Mouse (Mus musculus) cerebellum, adult 9-10 months (tissue): Measurements from ENCODE around the gene Phykpl.
"Not testable (repeated sequence)": the region's sequence is repeated elsewhere in the genome, so short reads cannot be mapped to it uniquely, and the experiment has no call there.

ENCODE experiments used
- DNase-seq: peaks from one replicate; pipeline ENCODE4 v3.0.0; 2022

The Phykpl gene

DNA sequence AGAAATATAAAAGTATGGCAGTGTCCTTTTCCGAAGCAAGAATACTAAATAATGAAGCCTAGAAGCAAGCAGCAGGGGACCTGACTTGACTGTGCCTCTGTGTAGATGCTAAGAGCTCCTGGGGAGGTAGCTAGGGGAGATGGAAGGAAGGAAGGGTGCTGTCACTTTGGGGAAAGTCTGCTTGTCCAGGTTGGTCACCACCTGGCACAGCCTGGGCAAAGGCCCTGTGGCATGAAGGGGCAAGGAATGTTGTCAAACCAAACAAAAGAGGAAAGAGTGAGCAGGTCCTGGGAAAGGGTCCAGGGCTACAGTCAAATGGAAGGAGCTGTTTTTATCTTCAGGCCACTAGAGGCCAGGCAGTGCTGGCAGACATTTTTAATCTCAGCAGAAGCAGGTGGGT is 2.5 kb downstream of the Phykpl start:
- DNase-seq = peak; percentile 22

- peak; percentile 20 for DNase-seq
Measured at GRCm38 (mm10) chr11:51588833-51589232, 4.3 kb downstream of the Phykpl start.

- no peak for DNase-seq
Measured at GRCm38 (mm10) chr11:51590002-51590401, 5.4 kb downstream of the Phykpl start.

- no peak for DNase-seq
Measured at GRCm38 (mm10) chr11:51591168-51591567, 6.6 kb downstream of the Phykpl start.

- no peak for DNase-seq
Measured at GRCm38 (mm10) chr11:51591915-51592314, 7.4 kb downstream of the Phykpl start.

- no peak for DNase-seq
Measured at GRCm38 (mm10) chr11:51593368-51593767, 8.8 kb downstream of the Phykpl start.

- no peak for DNase-seq
Measured at GRCm38 (mm10) chr11:51593849-51594248, 9.3 kb downstream of the Phykpl start.

DNA sequence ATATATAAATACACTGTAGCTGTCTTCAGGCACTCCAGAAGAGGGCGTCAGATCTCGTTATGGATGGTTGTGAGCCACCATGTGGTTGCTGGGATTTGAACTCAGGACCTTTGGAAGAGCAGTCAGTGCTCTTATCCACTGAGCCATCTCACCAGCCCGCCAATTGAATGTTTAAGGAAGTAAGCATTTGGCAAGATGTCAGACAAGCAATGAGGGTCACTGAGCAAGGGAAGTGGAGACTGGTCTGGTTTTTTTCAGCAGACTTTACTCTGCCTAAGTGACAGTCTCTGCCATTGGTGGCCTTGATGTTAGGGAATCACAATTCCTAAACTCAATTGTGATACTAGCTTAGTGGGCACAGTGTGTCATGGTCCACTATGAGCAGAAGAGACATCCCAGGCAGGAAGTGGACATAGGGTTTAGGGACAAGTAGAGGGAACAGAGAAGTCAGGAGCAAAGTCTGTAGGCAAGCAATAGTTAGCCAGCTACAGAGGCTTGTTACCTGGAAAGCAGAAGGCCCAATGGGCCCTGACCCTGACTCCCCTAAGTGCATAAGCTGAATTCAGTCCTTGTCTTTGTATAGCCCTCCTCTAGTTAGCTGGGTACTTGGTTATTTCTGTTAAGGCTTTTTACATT is 10.3 kb downstream of the Phykpl start:
- no peak for DNase-seq

DNA sequence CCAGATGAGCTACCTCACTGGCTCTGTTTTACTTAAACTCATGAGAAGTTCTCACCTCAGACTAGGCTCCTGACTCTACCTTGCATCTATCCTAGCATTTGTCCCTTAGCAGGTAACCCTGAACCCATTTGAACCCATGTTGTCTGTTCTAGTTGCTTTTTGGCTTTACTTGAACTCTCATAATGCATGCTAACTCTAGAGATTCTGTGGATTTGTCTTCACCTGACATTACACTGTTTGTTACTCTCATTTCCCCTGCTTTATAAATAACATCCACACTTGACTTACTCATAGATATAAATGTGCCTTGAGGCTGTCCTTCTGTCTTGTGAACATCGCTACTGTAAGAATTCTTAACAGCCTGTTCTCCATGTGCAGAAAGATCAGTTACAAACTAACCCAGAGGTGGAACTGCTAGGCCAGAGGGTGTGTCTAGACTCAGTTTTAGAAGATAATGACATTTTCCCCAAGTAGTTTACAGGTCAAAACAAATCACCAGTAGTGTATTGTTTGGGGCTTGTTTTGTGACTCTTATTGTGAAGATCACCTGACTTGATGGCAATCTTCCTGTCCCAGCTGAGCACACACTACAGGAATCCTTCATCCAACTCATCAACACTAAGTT is 11.0 kb downstream of the Phykpl start:
- no peak for DNase-seq

- no peak for DNase-seq
Measured at GRCm38 (mm10) chr11:51597553-51597952, 13.0 kb downstream of the Phykpl start.

DNA sequence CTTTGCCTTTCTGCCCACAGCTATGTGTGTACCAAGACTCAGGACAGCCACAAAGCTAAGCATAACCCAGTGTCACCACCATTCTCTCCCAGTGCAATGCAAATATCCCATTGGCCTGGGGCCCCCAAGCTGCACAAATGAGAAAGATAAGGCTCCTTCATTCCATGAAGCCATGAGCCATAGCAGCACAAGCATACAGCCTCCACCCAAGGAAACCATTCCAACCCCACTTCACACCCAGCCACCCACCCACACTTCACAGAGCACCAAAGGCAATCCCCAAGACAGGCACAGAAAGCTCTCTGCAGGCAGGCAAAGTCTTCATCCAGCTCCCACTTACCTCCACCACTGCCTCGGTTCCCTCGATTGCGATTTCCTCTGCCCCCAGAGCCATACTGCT is 17.7 kb downstream of the Phykpl start:
- no peak for DNase-seq

DNA sequence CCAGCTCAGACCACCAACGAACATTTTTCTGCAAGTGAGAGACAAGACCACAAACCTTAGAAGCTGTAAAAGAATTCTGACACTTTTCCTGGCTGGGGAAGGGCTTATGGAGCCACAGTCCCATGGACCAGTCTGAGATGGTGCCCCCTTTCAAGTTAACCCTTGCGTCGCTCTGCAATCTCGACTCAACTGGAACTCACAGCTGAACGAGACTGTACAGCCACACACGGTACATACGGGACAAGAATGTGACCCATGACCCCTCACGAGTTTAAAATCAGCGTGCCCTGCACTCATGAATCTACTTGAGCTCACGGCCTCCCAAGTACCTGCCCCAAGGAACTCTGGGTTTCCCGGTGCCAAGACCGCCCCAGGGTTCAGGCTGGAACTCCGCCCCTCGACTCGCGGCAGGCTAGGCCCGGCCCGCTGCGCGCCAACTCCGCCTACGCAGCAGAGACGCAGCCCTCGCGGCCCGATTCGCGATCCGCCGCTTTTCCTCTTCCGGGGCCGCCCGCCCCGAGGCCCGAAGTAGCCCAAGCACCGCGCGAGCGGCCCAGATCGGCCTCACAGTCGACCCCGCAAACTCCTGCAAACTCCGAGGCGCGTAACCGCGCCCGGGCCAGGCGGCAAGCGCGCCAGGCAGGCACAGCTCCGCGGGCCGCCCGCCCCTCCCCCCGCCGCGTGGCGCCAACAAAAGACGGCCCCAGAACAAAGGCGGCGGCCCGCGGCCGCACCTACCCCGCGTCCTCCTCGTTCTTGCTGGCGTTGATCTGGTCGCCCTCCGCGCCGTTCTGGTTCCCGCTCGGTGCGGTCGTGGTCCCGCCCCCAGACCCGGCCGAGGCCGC is 21.3 kb downstream of the Phykpl start:
- peak; percentile 76 for DNase-seq

- DNase-seq = peak; percentile 99
Measured at GRCm38 (mm10) chr11:51606447-51607095, 22.0 kb downstream of the Phykpl start, which contains the start of gene Hnrnpab. Gene Hnrnpab, minus strand, starts transcription at chr11:51606847.

DNA sequence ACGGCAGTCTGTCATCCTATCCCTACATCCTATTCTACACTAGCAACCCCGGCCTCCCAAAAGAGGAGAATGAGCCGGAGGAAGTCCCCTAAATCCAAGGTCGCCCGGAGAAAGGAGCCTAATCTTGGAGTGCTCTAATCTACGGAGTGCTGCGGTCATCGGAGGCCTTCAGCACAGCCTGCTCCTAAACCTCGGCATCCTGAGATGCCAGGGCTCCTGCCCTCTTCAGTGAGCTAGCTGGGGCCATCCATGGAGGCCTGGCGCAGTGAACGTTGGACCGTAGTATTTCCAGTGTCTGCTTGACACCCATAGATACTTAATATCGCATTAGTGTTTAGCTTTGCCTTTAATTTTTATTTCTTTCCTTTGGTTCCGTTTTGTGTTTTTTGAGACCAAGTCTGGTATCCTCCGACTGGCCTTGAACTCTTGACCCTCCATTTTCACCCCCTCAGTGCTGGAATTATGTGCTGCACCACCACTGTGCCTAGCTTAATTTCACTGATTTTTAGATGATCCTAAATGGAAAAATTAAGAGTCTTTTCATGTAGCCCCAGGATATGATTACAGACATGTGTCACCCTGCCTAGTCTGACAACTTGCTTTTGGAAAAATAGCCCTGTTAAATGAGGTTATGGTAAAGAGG is 22.7 kb downstream of the Phykpl start:
- no peak for DNase-seq

DNA sequence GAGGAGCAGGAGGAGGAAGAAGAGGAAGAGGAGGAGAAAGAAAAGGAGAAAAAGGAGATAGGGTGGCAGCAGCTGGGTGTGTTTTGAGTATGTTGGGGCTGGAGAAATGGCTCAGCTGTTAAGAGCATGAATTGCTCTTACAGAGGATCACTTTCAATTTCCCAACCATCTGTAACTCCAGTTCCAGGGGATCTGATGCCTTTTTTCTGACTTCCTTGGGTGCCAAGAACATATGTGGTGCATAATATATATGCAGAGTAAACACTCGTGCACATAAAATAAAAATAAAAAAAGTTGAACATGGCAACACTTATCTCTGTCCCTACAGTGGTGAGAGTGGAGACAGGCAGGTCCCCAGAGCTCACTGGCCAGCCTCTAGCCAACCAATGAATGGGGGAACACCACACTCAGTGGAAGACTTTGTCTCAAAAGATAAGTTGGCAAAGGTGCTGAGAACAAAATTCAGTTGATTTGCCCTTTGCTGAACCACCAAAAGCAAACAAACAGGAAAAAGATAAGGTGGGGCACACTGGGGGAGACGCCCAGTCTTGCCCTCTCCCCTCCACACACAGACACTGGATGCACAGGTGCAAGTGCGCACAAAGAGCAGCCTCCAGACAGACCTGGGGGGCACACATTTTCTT is 24.8 kb downstream of the Phykpl start:
- DNase-seq = no peak

- not testable (repeated sequence) for DNase-seq
Measured at GRCm38 (mm10) chr11:51609940-51610339, 25.4 kb downstream of the Phykpl start.

DNA sequence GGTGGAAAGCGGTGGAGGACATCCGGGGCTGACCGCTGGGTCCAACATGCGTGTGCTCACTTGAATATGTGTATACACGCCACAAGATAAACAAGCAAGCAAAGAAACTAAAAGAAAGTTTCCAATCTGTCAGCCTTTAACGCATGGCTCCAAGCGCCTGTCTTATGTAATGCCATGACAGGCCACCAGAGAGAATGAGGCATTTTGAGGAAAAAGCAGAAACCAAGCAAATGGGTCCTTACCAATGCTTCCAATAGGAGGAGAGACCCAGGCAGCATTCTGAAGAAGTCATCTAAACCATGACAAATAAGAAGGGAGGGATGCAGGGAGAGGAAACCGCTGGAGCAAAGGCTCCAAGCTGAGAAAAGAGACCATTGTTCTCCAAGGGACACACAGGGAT is 29.7 kb downstream of the Phykpl start:
- no peak for DNase-seq

DNA sequence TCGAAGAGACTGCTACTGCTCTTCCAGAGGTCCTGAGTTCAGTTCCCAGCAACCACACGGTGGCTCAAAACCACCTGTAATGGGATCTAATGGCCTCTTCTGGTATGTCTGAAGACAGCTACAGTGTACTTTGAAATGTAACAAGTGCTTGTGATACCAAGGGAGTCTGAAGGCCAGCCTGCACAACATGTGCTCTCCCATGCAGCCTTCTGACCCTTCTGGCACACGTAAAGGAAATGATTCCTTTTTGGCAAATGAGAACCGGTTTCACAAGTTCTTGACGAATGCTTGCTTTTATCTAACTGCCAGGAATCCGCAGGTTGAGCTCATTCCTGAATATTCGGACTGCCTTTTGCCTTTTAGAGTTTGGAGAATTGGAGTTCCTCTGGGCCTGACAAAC is 30.6 kb downstream of the Phykpl start:
- DNase-seq = no peak

DNA sequence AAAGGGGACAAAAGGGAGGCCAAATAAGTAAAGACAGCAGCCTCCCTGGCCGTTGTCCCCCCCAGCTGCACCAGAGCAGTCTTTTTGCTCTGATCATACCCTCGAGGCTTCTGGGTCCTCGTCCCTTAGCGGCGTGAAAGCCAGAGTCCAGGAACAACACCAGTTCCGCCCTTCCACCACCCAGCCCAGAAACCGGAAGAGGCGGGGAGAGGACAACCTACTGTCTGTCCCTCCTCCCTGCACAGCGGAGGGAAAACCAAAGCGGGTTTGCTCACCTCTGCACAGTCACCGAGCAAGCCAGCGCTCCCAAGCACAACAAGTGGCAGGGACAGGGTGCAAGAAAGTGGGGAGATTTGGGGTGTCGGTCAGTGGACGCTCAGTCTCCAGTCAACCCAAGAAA is 31.0 kb downstream of the Phykpl start:
- DNase-seq = no peak

DNA sequence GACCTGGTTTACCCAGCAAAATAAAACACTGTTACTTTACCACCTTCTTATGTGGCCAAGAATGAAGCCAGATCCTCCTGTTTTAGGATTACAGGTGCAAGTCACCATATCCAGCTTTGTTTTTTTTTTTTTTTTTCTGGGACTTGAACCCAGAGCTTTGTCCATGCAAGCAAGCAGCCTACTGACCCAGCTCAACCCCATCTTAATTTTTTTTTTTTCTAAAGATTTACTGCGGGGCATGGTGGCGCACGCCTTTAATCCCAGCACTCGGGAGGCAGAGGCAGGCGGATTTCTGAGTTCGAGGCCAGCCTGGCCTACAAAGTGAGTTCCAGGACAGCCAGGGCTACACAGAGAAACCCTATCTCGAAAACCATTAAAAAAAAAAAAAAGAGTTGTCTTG is 31.6 kb downstream of the Phykpl start:
- not testable (repeated sequence) for DNase-seq

GRCm38 (mm10) chr11:51617693-51618092 is 33.1 kb downstream of the Phykpl start:
- peak; percentile 85 for DNase-seq

DNA sequence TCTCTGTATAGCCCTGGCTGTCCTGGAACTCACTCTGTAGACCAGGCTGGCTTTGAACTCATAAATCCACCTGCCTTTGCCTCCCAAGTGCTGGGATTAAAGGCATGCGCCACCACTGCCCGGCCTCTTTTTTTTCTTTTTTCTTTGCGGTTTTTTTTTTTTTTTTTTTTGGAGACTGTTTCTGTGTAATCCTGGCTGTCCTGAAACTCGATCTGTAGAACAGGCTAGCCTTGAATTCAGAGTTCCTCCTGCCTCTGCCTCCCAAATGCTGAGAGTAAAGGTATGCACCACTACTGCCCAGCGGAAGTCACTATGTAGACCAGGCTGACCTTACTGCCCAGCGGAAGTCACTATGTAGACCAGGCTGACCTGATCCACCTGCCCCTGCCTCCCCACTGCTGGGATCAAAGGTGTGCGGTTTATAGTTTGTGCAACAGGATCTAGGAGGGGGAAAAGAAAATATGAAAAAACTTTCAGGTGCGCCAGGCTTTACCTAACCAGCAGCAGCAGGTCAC is 34.4 kb downstream of the Phykpl start:
- DNase-seq = no peak
